ENCODE assay signal across 8 mouse cellular contexts in the genomic region with DNA sequence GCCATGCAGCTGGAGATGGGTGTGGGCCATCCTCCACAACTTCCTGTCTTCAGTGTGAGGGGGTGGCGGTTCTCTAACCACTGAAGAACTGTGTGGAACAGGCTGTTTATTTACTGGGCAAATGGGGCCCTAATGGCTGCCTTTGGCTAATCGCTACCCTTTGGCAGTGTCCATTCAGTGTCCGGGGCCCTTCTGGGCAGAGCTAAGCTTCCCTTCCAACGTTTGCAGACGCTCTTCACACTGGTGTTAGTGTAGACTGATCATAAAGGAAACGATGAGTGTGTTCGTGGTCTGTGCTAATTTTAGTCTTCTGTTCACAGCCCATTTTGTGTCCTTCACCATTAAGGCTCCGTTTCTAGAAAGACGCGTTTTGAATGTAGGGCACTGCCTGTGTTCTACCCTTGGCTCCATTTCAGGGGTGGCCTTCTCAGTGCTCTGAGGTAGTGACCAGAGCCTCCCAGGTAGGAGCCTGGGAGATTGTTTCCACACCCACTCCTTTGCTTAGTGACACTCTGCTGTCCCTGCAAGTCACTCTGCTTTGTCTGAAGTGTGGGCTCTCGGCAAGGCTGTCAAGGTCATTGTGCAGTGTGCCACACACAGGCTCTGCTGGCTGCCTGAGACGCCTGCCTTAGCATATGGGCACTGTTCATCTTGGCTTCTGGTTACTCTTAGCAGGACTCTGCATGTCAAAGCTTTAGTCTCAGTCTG. TPM values are rescaled to one million over a fixed set of nuclear protein-coding genes. Genes with fewer than 3 reads are reported as not detected.
DNase-seq lines count a peak whose midpoint lies in the region; ATAC-seq and TF ChIP-seq lines count a peak whose summit lies in the region.

No protein-coding gene starts in this region.

- H3K4me3 ChIP-seq in forebrain, embryonic 10.5 days = no peak overlapping the region
- no peak overlapping the region for H3K4me3 ChIP-seq in forebrain, embryonic 11.5 days (ENCODE audit: low read depth, low read length)
- peak overlapping the region; percentile 26 for H3K4me3 ChIP-seq in E14TG2a.4 (replicated peaks; ENCODE audit: low read length)
- no peak overlapping the region for H3K4me3 ChIP-seq in intestine, embryonic 15.5 days (replicated peaks)
- H3K4me3 ChIP-seq in megakaryocyte, embryonic 14.5 days (replicated peaks) = peak overlapping the region; percentile 89
- H3K4me3 ChIP-seq in stomach, embryonic 15.5 days (replicated peaks) = no peak overlapping the region

- WGBS in forebrain, embryonic 10.5 days = 87% methylated on average over 12 of the region's 12 CpGs
- 81% methylated on average over 12 of the region's 12 CpGs for WGBS in forebrain, embryonic 11.5 days
- 60% methylated on average over 12 of the region's 12 CpGs for WGBS in intestine, embryonic 15.5 days
- WGBS in stomach, embryonic 15.5 days = 60% methylated on average over 12 of the region's 12 CpGs

- no peak for TF ChIP-seq CTCF in E14TG2a.4 (conservative IDR thresholded peaks at IDR 0.05; ENCODE audit: low read length)

- H3K9ac ChIP-seq in forebrain, embryonic 11.5 days (ENCODE audit: low read length) = no peak overlapping the region
- H3K9ac ChIP-seq in intestine, embryonic 15.5 days = no peak overlapping the region
- H3K9ac ChIP-seq in stomach, embryonic 15.5 days = no peak overlapping the region

- H3K36me3 ChIP-seq in forebrain, embryonic 10.5 days (replicated peaks) = no peaks in the 10 kb centered on the region
- no peaks in the 10 kb centered on the region for H3K36me3 ChIP-seq in forebrain, embryonic 11.5 days (ENCODE audit: control insufficient read depth, insufficient read depth, low read length)
- H3K36me3 ChIP-seq in E14TG2a.4 (ENCODE audit: insufficient read depth, low read length) = peaks cover 13% of the 10 kb centered on the region
- no peaks in the 10 kb centered on the region for H3K36me3 ChIP-seq in intestine, embryonic 15.5 days
- peaks cover 77% of the 10 kb centered on the region for H3K36me3 ChIP-seq in megakaryocyte, embryonic 14.5 days (replicated peaks; ENCODE audit: low read length)
- H3K36me3 ChIP-seq in stomach, embryonic 15.5 days = no peaks in the 10 kb centered on the region

- H3K4me1 ChIP-seq in forebrain, embryonic 10.5 days = peaks cover 70% of the 10 kb centered on the region
- peaks cover 10% of the 10 kb centered on the region; the same call in 1 of the 2 replicates for H3K4me1 ChIP-seq in forebrain, embryonic 11.5 days (replicated peaks; ENCODE audit: control insufficient read depth, insufficient read depth, low read length)
- H3K4me1 ChIP-seq in E14TG2a.4 (replicated peaks; ENCODE audit: low read depth, low read length) = peaks cover 82% of the 10 kb centered on the region
- H3K4me1 ChIP-seq in intestine, embryonic 15.5 days (replicated peaks) = peaks cover 45% of the 10 kb centered on the region
- H3K4me1 ChIP-seq in megakaryocyte, embryonic 14.5 days = peaks cover 100% of the 10 kb centered on the region
- peaks cover 54% of the 10 kb centered on the region for H3K4me1 ChIP-seq in stomach, embryonic 15.5 days

- no peaks in the 10 kb centered on the region for H3K27me3 ChIP-seq in forebrain, embryonic 10.5 days (ENCODE audit: poor library complexity, severe bottlenecking)
- no peaks in the 10 kb centered on the region for H3K27me3 ChIP-seq in forebrain, embryonic 11.5 days (ENCODE audit: control insufficient read depth, insufficient read depth, low read length)
- H3K27me3 ChIP-seq in E14TG2a.4 (ENCODE audit: insufficient read depth, low read length) = no peaks in the 10 kb centered on the region
- H3K27me3 ChIP-seq in intestine, embryonic 15.5 days (replicated peaks) = no peaks in the 10 kb centered on the region
- no peaks in the 10 kb centered on the region for H3K27me3 ChIP-seq in megakaryocyte, embryonic 14.5 days (replicated peaks)
- no peaks in the 10 kb centered on the region for H3K27me3 ChIP-seq in stomach, embryonic 15.5 days (replicated peaks)

- H3K9me3 ChIP-seq in forebrain, embryonic 10.5 days = no peaks in the 10 kb centered on the region
- H3K9me3 ChIP-seq in forebrain, embryonic 11.5 days (ENCODE audit: control insufficient read depth, low read length) = no peaks in the 10 kb centered on the region
- H3K9me3 ChIP-seq in E14TG2a.4 (ENCODE audit: low read length) = no peaks in the 10 kb centered on the region
- no peaks in the 10 kb centered on the region for H3K9me3 ChIP-seq in intestine, embryonic 15.5 days
- H3K9me3 ChIP-seq in megakaryocyte, embryonic 14.5 days = no peaks in the 10 kb centered on the region
- no peaks in the 10 kb centered on the region for H3K9me3 ChIP-seq in stomach, embryonic 15.5 days

- DNase-seq in forebrain, embryonic 10.5 days (ENCODE audit: extremely low spot score, low spot score) = no peak
- DNase-seq in forebrain, embryonic 11.5 days (ENCODE audit: low spot score) = no peak
- peak; percentile 98 for DNase-seq in heart, adult 11 months
- no peak for DNase-seq in urinary bladder, postnatal 25 days (ENCODE audit: low spot score)

- no peak overlapping the region for H3K4me2 ChIP-seq in forebrain, embryonic 11.5 days (ENCODE audit: low read depth, low read length, severe bottlenecking)
- H3K4me2 ChIP-seq in intestine, embryonic 15.5 days (replicated peaks) = peak overlapping the region; percentile 28; the same call in 1 of the 2 replicates
- peak overlapping the region; percentile 15; the same call in 1 of the 2 replicates for H3K4me2 ChIP-seq in stomach, embryonic 15.5 days

- H3K27ac ChIP-seq in forebrain, embryonic 10.5 days = peak overlapping the region; percentile 53; the same call in 1 of the 2 replicates
- no peak overlapping the region for H3K27ac ChIP-seq in forebrain, embryonic 11.5 days (ENCODE audit: low read depth, low read length)
- H3K27ac ChIP-seq in intestine, embryonic 15.5 days = peak overlapping the region; percentile 42; the same call in 1 of the 2 replicates
- H3K27ac ChIP-seq in stomach, embryonic 15.5 days = peak overlapping the region; percentile 82; the same call in 1 of the 2 replicates

- ATAC-seq in forebrain, embryonic 11.5 days (replicated peaks; ENCODE audit: low FRiP score) = no peak
- no peak for ATAC-seq in intestine, embryonic 15.5 days
- no peak for ATAC-seq in stomach, embryonic 15.5 days (ENCODE audit: insufficient read depth, low FRiP score, low read depth)

RNA-seq across cellular contexts. Expression of a gene that starts 11.2 kb away (rescaled TPM):
- 66.0 and 66.4 TPM in 2 replicates for polyA plus RNA-seq in forebrain, embryonic 10.5 days (2016; fragmentation: Nextera tagmentation; extraction: Ambion mirVana)
- 73.0 and 80.0 TPM in 2 replicates for polyA plus RNA-seq in forebrain, embryonic 11.5 days (2014; fragmentation: Nextera tagmentation; extraction: Ambion mirVana)
- polyA plus RNA-seq in intestine, embryonic 15.5 days (2015; fragmentation: Nextera tagmentation; extraction: Ambion mirVana) = 41.1 and 54.2 TPM in 2 replicates
- polyA plus RNA-seq in megakaryocyte, embryonic 14.5 days (2012; ENCODE audit: insufficient read depth, low replicate concordance) = 120 and 139 TPM in 2 replicates
- 52.8 and 54.8 TPM in 2 replicates for polyA plus RNA-seq in stomach, embryonic 15.5 days (2015; fragmentation: Nextera tagmentation; extraction: Ambion mirVana)

Comparison
In these comparisons a context has a peak if more than half of its experiments do, and no peak if none do; other contexts are left out.
1. H3K4me3 ChIP-seq: peak in E14TG2a.4 (single experiment) and megakaryocyte, embryonic 14.5 days (single experiment); none in forebrain, embryonic 10.5 days (single experiment), forebrain, embryonic 11.5 days (single experiment), intestine, embryonic 15.5 days (single experiment) and stomach, embryonic 15.5 days (single experiment).